Mouse (Mus musculus): Measurements from ENCODE around the gene Kpna6.

- TF ChIP-seq CTCF (IDR thresholded peaks at IDR 0.05; ENCODE audit: borderline replicate concordance, insufficient read depth, low read depth, low read length) (no peak), POLR2A (IDR thresholded peaks at IDR 0.05; ENCODE audit: borderline replicate concordance, insufficient read depth, low read length) (peak; percentile 18; the same call in 1 of the 2 replicates)
Observed at GRCm38 (mm10) chr4:129625029-129625370, 47.6 kb downstream of the Kpna6 start.

Data from cerebellum, adult 2 months (tissue).